Mouse (Mus musculus): ENCODE data around the gene Zbp1. TPM values are rescaled to one million over a fixed set of nuclear protein-coding genes. Genes with fewer than 3 reads are reported as not detected.

Zbp1 gene
- polyA plus RNA-seq, 1 experiment from 2014 or later, result 14.0 TPM

- H3K4me2 ChIP-seq (replicated peaks; ENCODE audit: low read depth), result no peak overlapping the region
- no peak overlapping the region for H3K9ac ChIP-seq (ENCODE audit: low read depth, low read length)
- no peak overlapping the region for H3K4me3 ChIP-seq (ENCODE audit: low read depth, low read length)
- no peaks in the 10 kb centered on the region for H3K4me1 ChIP-seq (replicated peaks; ENCODE audit: control insufficient read depth, insufficient read depth, low read length)
- 85% methylated on average over 7 of the region's 7 CpGs for WGBS
- H3K27me3 ChIP-seq (replicated peaks; ENCODE audit: control insufficient read depth, insufficient read depth, low read length), result no peaks in the 10 kb centered on the region
- H3K9me3 ChIP-seq (ENCODE audit: control insufficient read depth), result no peaks in the 10 kb centered on the region
- no peak for ATAC-seq
- no peak overlapping the region for H3K27ac ChIP-seq (ENCODE audit: low read depth, low read length)
- TF ChIP-seq CTCF (IDR thresholded peaks at IDR 0.05; ENCODE audit: low read depth), result no peak
- H3K36me3 ChIP-seq (ENCODE audit: control insufficient read depth, insufficient read depth), result no peaks in the 10 kb centered on the region
Measured at GRCm38 (mm10) chr2:173216840-173217239, 1.9 kb downstream of the Zbp1 start.

- H3K27me3 ChIP-seq (replicated peaks; ENCODE audit: control insufficient read depth, insufficient read depth, low read length), result no peaks in the 10 kb centered on the region
- H3K27ac ChIP-seq (ENCODE audit: low read depth, low read length), result no peak overlapping the region
- no peaks in the 10 kb centered on the region for H3K9me3 ChIP-seq (ENCODE audit: control insufficient read depth)
- no peak overlapping the region for H3K9ac ChIP-seq (ENCODE audit: low read depth, low read length)
- no peak for ATAC-seq
- no peak overlapping the region for H3K4me2 ChIP-seq (replicated peaks; ENCODE audit: low read depth)
- WGBS, result 77% methylated on average over 4 of the region's 4 CpGs
- no peak overlapping the region for H3K4me3 ChIP-seq (ENCODE audit: low read depth, low read length)
- TF ChIP-seq CTCF (IDR thresholded peaks at IDR 0.05; ENCODE audit: low read depth), result no peak
- H3K36me3 ChIP-seq (ENCODE audit: control insufficient read depth, insufficient read depth), result no peaks in the 10 kb centered on the region; the same call in 1 of the 2 replicates
- H3K4me1 ChIP-seq (replicated peaks; ENCODE audit: control insufficient read depth, insufficient read depth, low read length), result no peaks in the 10 kb centered on the region
Measured at GRCm38 (mm10) chr2:173212227-173212626, 6.5 kb downstream of the Zbp1 start.

GRCm38 (mm10) chr2:173209091-173209815 is 9.5 kb downstream of the Zbp1 start:
- H3K9me3 ChIP-seq (ENCODE audit: control insufficient read depth), result no peaks in the 10 kb centered on the region
- no peak overlapping the region for H3K4me3 ChIP-seq (ENCODE audit: low read depth, low read length)
- no peaks in the 10 kb centered on the region; the same call in 1 of the 2 replicates for H3K36me3 ChIP-seq (ENCODE audit: control insufficient read depth, insufficient read depth)
- H3K4me2 ChIP-seq (replicated peaks; ENCODE audit: low read depth), result no peak overlapping the region
- H3K27me3 ChIP-seq (replicated peaks; ENCODE audit: control insufficient read depth, insufficient read depth, low read length), result no peaks in the 10 kb centered on the region
- H3K4me1 ChIP-seq (replicated peaks; ENCODE audit: control insufficient read depth, insufficient read depth, low read length), result no peaks in the 10 kb centered on the region
- no peak overlapping the region for H3K9ac ChIP-seq (ENCODE audit: low read depth, low read length)
- no peak for ATAC-seq
- no peak overlapping the region for H3K27ac ChIP-seq (ENCODE audit: low read depth, low read length)
- no peak for TF ChIP-seq CTCF (IDR thresholded peaks at IDR 0.05; ENCODE audit: low read depth)
- WGBS, result 92% methylated on average over 7 of the region's 7 CpGs

- H3K36me3 ChIP-seq (ENCODE audit: control insufficient read depth, insufficient read depth), result no peaks in the 10 kb centered on the region; the same call in 1 of the 2 replicates
- H3K4me2 ChIP-seq (replicated peaks; ENCODE audit: low read depth), result no peak overlapping the region
- H3K27ac ChIP-seq (ENCODE audit: low read depth, low read length), result no peak overlapping the region
- no peaks in the 10 kb centered on the region for H3K4me1 ChIP-seq (replicated peaks; ENCODE audit: control insufficient read depth, insufficient read depth, low read length)
- H3K9me3 ChIP-seq (ENCODE audit: control insufficient read depth), result no peaks in the 10 kb centered on the region
- H3K27me3 ChIP-seq (replicated peaks; ENCODE audit: control insufficient read depth, insufficient read depth, low read length), result no peaks in the 10 kb centered on the region
- H3K4me3 ChIP-seq (ENCODE audit: low read depth, low read length), result no peak overlapping the region
- WGBS, result 93% methylated on average over 3 of the region's 3 CpGs
- no peak overlapping the region for H3K9ac ChIP-seq (ENCODE audit: low read depth, low read length)
- ATAC-seq, result no peak
- no peak for TF ChIP-seq CTCF (IDR thresholded peaks at IDR 0.05; ENCODE audit: low read depth)
Measured at GRCm38 (mm10) chr2:173207051-173207450, 11.7 kb downstream of the Zbp1 start.

- Histone ChIP-seq H3K27ac (ENCODE audit: low read depth, low read length) (no peak overlapping the region), H3K9me3 (ENCODE audit: control insufficient read depth) (no peaks in the 10 kb centered on the region), H3K4me3 (ENCODE audit: low read depth, low read length) (no peak overlapping the region), H3K36me3 (ENCODE audit: control insufficient read depth, insufficient read depth) (no peaks in the 10 kb centered on the region; the same call in 1 of the 2 replicates), H3K4me2 (replicated peaks; ENCODE audit: low read depth) (no peak overlapping the region), H3K27me3 (replicated peaks; ENCODE audit: control insufficient read depth, insufficient read depth, low read length) (no peaks in the 10 kb centered on the region), H3K4me1 (replicated peaks; ENCODE audit: control insufficient read depth, insufficient read depth, low read length) (no peaks in the 10 kb centered on the region), H3K9ac (ENCODE audit: low read depth, low read length) (no peak overlapping the region)
- ATAC-seq, result no peak
- 94% methylated on average over 14 of the region's 14 CpGs for WGBS
- no peak for TF ChIP-seq CTCF (IDR thresholded peaks at IDR 0.05; ENCODE audit: low read depth)
Measured at GRCm38 (mm10) chr2:173205563-173206099, 13.1 kb downstream of the Zbp1 start.

- no peak overlapping the region for H3K27ac ChIP-seq (ENCODE audit: low read depth, low read length)
- no peaks in the 10 kb centered on the region for H3K9me3 ChIP-seq (ENCODE audit: control insufficient read depth)
- no peaks in the 10 kb centered on the region for H3K27me3 ChIP-seq (replicated peaks; ENCODE audit: control insufficient read depth, insufficient read depth, low read length)
- ATAC-seq, result no peak
- WGBS, result 57% methylated on average over 4 of the region's 4 CpGs
- H3K4me3 ChIP-seq (ENCODE audit: low read depth, low read length), result no peak overlapping the region
- H3K4me1 ChIP-seq (replicated peaks; ENCODE audit: control insufficient read depth, insufficient read depth, low read length), result no peaks in the 10 kb centered on the region
- H3K4me2 ChIP-seq (replicated peaks; ENCODE audit: low read depth), result no peak overlapping the region
- H3K36me3 ChIP-seq (ENCODE audit: control insufficient read depth, insufficient read depth), result no peaks in the 10 kb centered on the region; the same call in 1 of the 2 replicates
- no peak for TF ChIP-seq CTCF (IDR thresholded peaks at IDR 0.05; ENCODE audit: low read depth)
- no peak overlapping the region for H3K9ac ChIP-seq (ENCODE audit: low read depth, low read length)
Measured at GRCm38 (mm10) chr2:173204671-173205070, 14.1 kb downstream of the Zbp1 start.

Measured in intestine, postnatal 0 days (tissue).